Mouse (Mus musculus): Measurements from ENCODE around the gene Mkrn3.

Mkrn3 gene

DNA sequence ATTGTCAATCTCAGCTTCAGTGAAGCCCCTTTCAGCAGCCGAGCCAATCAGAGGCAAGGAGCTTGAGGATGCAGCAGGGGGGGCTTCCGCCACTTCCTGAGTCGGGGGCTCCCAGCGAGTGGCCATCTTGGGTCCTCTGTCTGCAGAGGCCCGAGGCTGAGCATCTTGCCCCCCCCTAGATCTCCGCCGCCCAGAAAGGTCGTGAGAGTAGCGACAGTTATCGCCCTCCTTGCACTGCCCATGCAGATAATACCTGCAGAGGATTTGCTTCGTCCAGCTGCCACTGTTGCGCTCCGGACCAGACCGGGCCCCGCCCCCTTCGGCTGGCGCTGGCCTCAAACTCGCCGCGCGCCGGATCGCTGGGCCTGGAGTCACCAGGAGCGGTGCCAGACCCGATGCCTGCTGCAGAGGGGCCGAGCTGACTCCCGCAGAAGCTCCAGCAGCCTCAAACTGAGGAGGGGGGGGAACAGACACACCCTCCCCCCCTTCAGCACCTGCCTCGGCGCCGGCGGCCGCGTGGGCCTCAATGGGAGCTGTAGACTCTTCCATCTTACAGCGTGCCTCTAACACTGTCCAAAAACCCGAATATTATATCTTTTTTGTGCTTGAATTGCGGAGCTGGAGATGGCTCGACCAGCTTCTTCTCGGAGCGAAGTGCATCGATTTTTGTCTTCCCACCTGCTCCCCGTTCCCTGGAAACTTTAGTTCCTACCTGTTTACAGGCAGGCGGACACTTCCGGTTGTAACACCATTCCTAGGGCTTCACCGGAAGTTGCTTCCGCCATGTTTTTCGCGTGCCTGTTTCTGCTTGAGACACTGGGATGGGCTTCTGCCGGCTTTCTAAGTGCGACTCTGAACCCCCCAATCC lies at the start of gene Mkrn3:
TSS of gene Mkrn3 (minus strand) at position 647 of the 868 bp plus-strand sequence.
- DNase-seq (ENCODE audit: extremely low spot score, low read depth, low spot score) = peak; percentile 85

DNA sequence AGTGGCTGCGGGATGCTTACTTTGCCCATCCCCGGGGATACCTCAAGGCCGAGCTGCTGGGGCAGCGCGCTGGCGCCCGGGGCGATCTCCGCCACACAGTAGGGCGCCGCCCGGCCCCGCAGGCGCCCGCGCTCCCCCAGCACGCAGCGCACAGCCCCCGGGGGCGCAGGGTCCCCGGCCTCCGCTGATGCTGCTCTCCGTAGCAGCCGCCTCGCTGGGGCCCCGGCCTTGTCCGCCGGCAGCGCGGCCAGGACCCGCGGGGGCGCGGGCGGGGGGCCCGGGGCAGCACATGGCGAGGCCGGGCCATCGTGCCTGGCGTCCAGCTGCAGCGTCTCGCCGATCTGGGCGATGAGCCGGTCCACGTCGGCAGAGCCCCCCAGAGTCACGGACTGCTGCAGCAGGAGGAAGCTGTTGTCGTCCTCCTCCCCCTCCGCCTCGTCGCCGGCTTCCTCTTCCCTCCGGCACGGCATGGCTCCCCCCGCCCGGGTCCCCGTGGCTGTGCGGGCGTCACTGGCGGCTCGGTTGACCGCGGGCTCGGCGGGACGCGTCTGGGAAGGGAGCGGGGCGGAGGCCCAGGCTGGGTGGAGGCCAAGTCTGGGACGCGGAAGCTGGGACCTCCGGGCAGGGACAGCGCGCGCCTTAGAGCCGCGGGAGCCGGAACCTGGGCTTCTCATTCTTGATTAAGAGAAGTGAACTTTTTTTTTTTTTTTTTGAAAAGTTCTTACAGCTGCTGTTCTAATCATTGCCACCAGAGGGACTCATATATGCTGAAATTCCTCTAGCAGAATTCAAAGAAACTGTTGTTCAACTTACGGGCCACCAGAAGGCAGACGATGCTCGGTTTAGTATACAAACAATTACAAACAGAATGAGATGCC lies 44.2 kb upstream of the Mkrn3 start, which contains the start of gene Peg12:
TSS of gene Peg12 (minus strand) at position 633 of the 878 bp plus-strand sequence.
- no peak for DNase-seq (ENCODE audit: extremely low spot score, low read depth, low spot score)

DNA sequence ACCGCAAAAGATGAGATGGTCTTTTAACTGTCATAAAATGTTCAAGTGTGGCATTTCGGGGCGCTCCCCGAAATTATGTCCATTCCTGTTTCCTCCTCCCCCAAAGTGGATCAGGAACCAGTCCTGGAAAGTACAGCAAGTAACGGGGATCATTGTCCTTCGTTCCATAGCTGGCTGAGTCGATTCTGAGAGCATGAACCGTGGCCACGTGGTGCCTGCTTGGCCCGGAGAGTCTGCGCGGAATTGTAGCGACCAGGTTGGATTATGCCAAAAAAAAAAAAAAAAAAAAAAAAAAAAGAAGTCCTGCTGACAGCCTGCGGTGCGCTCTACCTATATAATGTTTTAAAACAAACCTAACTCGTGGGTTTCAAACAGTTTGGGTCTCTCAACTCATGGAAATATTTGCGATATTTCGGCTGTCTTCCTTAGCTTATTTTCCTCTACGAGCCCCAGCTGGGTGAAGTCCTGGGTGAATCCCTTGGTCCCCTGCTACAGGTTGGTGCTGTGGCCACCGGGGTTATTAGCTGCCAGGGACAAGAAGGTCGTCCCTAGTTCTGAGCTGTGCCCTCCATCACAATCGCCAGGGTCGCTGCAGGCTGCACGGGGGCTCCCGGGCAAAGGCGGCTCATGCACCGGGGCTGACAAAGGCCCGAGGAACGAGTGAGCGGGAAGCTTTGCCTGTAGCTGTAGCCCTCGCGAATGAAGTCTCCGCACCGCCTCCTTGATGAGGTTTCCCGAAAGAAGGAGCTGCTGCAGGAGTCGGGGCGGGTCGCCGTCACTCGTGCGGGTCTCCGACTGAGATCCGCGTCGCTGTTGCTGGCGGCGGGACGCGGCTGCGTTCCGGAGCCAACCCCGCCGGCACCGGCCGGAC lies 43.3 kb upstream of the Mkrn3 start:
- no peak for DNase-seq (ENCODE audit: extremely low spot score, low read depth, low spot score)

DNA sequence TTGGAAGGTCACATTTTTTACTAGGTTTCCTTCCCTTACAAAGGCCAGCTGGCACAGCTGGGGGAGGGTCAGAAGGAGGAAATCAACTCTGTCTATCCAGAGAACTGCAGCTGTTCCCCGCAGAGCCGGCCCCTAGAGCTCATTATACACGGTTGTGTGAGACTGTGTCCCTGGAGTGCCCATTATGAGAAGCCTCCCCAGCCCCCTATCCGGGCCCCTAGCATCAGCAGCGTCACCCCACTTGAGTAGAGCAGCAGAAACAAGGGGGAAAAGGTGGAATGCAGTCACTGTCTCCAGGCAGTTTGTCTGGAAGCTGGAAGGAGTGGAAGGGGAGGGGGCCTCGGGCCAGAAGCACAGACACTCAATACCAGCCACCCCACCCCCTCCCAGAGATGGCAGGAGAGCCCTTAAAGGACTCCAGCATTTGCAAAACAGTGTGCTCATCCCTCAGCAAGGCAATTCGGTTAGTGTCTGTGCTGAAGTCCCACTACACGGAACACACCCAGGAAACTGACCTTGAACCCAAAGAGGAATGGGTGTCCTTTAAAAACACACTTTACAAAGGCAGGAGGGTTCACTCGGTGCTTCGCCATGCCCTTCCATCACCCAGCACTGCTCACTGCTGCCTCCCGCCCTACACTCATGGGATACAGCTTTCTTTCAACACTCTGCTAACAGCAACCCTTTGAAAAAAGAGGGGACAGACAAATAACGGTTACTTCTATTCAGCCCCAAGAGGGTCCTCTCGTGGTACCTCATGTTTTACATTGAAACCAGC lies 42.5 kb upstream of the Mkrn3 start:
- no peak for DNase-seq (ENCODE audit: extremely low spot score, low read depth, low spot score)

DNA sequence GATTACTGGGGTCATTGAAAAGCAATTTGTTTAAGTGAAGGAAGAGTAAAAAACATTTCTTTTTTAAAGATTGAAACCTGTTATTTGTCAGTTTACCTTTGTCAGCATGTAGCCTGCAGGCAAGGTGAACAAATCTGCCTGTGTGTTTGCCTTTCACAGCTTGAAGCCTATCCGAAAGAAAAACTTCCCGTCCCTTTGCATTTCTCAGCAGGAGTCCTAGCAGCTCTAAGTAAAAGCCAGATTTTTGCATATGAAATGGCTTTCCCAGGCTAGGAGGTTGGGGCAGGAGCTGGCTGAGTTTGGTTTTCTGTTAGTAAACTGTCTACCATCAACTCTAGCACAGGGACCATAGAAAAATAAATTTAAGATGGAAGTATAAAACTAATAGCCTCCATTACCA lies 32.4 kb upstream of the Mkrn3 start:
- no peak for DNase-seq (ENCODE audit: extremely low spot score, low read depth, low spot score)

DNA sequence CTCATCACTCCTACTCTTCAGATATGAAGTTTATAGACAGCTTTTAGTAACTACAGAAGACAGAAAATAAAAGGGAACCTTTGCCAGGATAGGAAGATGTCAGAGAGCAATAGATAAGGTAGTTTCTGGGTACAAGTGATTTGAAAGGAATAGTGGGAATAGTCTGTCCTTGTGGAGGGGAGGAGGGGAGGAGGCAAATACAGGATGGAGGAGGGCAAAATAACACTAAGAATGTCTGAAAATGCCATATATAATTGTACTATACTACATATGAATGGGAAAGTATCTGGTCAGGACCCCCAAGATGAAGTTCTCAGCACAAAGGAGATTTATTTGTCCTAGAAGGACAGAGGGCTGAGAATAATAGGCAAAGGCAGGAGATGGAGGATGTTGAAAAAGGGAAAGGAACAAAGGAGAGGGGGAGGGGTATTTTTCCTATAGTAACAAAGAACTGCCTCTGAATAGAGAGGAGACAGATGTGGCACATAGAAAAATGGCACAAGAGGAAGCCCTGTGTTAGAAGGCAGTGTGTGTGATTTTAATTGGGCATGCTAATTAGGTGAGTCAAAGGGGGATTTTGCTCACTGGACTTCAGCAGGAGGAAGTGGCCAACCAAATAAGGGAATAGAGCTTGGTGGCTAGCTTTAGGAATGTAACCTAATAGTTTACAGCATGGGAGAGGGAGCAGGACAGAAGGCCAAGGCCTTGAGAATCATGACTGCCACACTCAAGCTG lies 25.7 kb upstream of the Mkrn3 start:
- no peak for DNase-seq (ENCODE audit: extremely low spot score, low read depth, low spot score)

DNA sequence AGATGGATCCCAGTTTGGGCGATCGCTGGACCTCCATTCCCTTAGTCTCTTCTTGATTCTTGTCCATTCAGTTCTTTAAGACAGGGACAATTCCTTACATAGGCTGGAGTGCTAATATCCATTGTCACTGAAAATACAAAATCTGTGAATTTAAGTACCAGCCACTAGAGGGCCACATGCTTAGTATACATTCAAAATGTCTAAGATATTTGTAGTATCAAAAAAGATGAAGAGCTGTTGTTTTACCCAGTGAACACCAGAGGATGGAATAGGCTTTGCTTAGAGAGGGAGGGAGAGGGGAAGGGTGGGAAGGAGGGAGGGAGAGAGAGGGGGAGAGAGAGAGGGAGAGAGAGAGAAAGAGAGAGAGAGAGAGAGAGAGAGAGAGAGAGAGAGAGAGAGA lies 16.5 kb upstream of the Mkrn3 start:
- no peak for DNase-seq (ENCODE audit: extremely low spot score, low read depth, low spot score)

DNA sequence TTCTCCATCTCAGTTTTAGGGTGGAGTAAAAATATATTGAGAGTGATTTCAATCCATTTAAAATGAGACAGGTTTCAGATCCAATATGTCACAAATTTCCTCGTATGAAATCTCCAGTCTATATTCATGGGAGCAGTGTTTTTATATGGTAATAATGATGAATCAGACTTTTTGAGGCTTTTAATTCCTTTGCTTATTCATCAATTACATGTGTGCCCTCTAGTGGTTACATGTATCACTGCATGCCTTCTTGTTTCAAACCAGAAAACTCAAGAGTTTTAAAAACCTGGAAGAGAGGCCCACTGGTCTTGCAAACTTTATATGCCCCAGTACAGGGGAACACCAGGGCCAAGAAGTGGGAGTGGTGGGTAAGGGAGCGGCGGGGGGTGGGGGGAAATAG lies 13.3 kb upstream of the Mkrn3 start:
- no peak for DNase-seq (ENCODE audit: extremely low spot score, low read depth, low spot score)

DNA sequence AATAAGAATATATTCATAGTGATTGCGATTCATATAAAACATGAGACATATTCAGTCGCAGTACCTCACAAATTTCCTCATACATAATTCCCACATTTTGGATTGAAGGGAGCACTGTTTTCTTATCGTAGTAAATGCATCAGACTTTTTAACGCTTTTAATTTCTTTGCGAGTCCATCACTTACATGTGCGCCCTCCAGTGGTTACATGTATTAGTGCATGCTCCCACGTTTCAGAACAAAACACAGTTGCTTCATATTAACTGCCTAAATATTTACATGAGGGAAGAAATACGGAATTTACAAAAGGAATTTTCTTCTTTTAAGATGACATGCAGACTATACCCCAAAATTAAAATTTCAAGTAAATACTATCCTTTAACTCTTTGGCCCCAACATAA lies 8.4 kb upstream of the Mkrn3 start:
- DNase-seq (ENCODE audit: extremely low spot score, low read depth, low spot score) = no peak

DNA sequence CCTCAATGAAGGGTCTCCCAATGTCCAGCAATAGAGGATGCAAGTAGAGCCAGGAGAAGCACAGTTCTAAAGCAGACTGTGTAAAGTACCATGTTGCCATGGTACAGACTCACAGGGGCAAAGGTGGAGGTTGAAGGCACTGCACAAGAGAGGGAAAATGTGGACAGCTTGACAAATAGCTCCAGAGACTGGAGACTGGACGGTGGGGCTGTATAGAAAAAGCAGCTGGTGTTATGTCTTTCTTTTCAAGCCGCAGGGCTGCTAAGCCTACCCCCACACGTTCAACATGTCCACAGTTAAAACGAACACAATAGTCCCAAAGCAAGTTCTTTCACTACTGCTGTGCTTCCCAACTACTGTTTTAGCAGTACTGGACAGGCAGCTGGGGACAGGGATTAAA lies 3.3 kb upstream of the Mkrn3 start:
- DNase-seq (ENCODE audit: extremely low spot score, low read depth, low spot score) = no peak

DNA sequence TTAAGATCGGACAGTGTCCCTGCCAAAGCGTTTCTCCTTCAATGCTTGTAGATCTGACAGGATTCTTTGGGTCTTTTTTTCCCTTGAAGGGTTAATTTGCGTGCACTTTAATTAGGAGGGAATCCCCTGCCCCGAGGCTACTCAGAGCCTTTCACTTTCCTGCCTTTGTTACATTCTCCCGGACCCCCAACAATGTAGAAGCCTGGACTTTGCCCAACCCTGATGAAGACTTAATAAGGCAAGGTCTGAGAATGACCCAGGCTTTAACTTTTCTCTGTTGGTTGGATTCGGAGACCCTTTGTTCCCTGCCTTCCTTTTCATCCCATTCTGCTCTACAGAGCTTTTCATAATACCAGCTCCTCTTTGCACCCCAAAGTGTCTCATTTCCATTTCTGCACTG lies 627 bp upstream of the Mkrn3 start:
- no peak for DNase-seq (ENCODE audit: extremely low spot score, low read depth, low spot score)

DNA sequence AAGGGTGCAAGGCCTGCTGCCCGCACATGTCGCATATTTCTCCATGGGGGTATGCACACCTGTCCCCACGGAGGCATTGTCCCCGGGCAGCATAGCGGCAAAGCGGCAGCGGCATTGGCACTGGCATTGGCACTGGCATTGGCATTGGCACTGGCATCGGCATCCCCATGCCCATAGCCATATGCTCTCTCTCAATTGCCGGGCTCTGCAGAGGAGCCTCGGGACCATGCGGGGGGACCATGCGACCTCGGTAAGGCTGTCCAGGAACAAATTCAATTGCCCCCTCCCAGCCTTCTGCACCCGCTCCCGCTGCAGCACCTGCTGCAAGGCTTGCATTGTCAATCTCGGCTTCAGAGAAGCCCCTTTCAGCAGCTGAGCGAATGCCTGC lies 840 bp downstream of the Mkrn3 start:
- DNase-seq (ENCODE audit: extremely low spot score, low read depth, low spot score) = no peak

DNA sequence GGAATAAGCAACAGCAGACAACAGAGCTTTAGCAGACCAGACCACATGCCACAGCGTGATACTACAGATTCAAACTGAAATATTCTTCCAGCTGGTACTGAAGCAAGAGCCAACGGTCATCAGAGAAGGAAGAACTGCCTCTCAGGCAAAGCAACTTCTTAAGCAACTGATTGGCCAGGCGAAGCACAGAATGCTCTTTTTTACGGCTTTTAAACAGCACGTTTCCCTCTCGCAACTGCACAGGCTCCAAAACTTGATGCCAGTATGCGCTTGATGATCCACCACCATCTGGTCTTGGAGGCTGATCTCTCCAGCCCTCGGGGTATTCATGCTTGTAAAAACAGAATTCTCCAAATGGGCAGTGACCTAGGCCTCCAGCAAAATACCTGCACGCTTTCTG lies 1.6 kb downstream of the Mkrn3 start:
- DNase-seq (ENCODE audit: extremely low spot score, low read depth, low spot score) = no peak

DNA sequence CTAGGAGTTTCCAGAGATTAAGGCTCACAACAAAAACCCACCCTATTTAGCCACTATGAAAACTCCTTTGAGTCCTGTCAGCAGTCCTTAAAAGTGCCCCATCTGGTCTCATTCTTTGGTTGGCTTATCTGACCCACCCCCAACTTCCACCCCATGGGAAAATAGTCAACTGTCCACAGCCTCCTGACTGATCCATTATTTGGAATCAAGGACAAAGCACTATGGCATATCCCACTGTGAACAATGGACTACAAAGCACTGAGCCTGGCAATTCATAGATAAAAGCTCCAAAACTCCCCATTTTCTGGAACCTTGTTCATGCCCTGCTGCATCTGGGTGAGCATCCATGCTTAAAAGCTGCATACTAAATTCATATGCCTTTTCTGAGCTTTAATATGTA lies 3.8 kb downstream of the Mkrn3 start:
- no peak for DNase-seq (ENCODE audit: extremely low spot score, low read depth, low spot score)

DNA sequence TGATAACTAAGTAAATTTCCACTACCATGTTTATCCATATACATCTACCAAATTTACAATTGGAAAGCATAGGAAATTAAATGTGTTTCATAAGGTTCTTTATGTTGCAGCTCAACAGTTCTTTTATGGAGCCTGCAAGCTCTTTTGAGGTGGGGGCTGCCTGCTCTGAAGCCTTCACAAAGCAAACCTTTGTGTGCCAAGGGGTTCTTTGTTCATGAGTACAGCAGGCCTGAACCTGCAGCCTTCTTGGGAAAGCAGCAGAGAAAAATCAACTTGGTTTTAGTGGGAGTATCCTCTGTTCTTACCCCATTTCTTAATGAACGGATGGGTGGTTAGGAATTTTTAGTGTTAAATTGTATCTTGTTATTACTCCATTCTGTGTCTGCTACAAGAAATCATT lies 4.7 kb downstream of the Mkrn3 start:
- no peak for DNase-seq (ENCODE audit: extremely low spot score, low read depth, low spot score)

DNA sequence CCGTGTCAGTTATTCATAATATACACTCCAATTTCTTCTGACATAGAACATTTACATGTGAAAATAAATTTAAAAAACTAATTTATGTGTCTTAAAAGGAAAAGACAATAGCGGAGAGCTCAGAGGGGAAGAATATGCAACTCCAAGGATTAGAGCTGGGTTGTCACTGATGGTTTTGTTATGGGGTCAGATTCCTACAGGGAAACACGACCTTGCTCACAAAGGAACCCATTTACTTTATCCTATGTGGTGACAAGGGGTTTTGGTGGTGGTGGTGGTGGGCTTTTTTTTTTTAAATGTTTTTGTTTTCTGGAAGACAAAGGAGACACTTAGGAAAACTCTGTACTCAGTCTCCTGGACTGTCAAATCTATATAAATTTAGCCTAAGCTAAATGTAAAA lies 12.1 kb downstream of the Mkrn3 start:
- DNase-seq (ENCODE audit: extremely low spot score, low read depth, low spot score) = no peak

DNA sequence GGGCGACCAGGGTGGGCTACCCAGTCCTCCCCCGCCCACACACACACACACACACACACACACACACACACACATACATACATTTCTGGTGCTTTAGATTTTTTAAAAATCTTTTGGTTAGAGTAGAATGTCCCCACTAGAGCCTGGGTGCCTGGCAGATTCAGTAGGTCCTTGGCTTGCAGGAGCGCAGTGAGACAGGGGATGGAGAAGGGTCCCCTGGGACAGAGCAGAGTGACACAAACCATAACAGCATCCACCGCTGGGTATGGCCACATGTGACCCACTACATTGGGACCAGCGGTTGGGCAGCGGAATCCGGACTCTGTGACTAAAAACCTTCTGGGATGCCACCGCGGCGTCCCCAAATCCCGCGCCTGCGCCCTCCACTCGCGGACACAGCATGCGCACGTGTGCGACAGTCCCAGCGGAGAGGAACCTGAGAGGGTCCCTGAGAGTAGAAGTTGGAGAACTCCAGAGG lies 13.3 kb downstream of the Mkrn3 start:
- DNase-seq (ENCODE audit: extremely low spot score, low read depth, low spot score) = no peak

DNA sequence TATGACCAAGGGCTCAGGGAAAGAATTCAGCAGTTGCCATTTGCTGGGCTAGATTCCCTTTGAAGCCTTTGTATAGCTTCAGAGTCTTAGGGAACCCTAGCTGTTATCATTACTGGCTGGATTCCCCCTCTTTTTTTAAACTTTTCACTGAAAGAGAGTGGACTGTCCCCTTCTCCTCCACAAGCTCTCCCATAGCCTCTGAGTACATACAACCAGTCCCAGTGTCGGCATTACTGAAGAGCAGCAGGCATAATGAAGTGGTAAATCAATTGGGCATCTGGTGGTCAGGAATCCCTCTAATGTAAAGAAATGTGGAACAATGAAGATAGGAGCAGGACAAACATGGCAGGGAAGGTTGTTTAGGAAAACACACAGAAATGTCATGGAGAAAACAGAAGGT lies 27.7 kb downstream of the Mkrn3 start:
- no peak for DNase-seq (ENCODE audit: extremely low spot score, low read depth, low spot score)

DNA sequence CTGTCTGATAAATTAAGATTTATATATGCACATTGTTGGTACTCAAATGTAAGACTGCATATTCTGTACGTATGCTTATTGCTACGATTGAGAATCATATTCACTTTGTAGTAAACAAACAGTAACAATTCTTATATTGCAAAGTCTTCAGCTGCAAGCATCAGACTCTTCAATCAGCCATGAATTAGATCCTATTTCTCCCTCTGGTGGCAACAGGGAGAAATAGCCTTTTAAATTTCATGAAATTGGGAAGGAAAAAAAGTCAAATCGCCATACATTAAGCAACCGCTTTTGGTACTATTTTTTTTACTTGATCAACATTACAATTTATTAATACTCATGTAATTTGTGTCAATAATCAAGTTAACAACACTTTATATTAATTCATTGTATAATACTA lies 31.6 kb downstream of the Mkrn3 start:
- no peak for DNase-seq (ENCODE audit: extremely low spot score, low read depth, low spot score)

DNA sequence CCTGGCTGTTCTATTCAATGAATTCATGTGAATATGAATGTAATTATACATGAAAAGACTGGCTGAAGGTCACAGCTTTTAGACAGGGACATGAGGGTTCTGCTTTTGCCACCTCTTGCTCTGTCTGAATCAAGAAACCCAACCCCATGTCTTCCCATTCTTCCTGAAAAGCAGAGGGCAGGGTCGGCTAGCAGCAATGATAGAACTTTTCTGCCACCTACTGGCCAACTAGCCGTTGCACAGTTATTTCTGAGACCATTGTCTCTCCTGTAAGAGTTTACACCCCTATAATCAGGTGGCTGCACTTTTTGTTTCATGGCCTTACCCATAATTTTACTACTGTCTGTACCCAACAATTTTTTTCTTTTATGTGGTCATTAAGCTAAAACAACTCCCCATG lies 37.5 kb downstream of the Mkrn3 start:
- DNase-seq (ENCODE audit: extremely low spot score, low read depth, low spot score) = no peak
